Mouse (Mus musculus): ENCODE measurements around the gene Prss8.

DNA sequence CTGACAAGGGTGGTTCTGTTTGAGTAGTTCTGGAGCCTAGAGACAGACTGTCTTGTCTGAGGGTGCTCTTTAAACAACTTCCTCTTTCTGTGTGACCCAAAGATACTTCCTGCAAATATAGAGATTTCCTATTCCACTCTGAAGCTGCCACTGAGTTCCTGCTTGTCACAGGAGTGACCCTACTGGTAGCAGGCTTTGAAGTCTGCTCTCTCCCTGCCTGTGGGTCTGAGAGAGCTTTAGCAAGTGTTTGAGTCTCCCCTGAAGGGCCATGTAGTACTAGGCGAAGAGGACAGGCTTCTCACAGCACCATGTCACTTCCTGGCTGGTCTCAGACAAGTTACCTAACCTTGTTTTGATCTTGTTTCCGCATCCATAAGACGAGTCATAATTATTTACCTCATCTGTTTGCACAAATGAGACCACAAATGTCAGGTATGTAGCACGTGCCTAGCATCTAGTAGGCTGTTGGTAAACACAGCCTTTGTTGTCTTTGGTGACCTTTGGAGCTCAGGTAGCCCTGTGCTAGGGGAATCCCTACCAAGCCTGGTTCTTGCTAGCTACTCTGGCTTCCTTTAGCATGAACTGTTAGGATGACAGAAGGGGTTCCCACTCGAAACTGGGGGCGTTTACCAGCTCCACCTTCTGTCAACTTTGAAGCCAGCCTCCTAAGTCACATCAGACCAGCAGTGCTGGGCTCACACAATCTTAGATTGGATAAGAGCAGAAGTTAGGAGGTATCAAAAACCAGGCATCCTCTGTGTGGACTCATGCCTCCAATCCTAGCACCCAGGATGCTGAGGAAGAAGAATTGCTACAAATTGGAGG is 7.2 kb downstream of the Prss8 start:
- TF ChIP-seq CTCF (IDR thresholded peaks at IDR 0.05; ENCODE audit: control insufficient read depth, insufficient read depth, insufficient replicate concordance, low read depth, low read length) (no peak), POLR2A (IDR thresholded peaks at IDR 0.05; ENCODE audit: control insufficient read depth, low read depth, low read length) (no peak)
